Mouse (Mus musculus): Measurements from ENCODE around the gene Zswim4. TPM values are rescaled to one million over a fixed set of nuclear protein-coding genes. Genes with fewer than 3 reads are reported as not detected.

The Zswim4 gene
- polyA plus RNA-seq, 1 experiment from 2014 or later = 39.1 TPM

MicroRNAs within 50 kb of the gene (microRNA counts, 519-probe panel; counts per million panel counts)
- microRNA mmu-miR-181c (3,590 counts per million, percentile 48 among the panel's probes with 10 or more counts), microRNA mmu-miR-23a (4,034 counts per million, percentile 62 among the panel's probes with 10 or more counts), microRNA mmu-miR-27a (4,384 counts per million, percentile 73 among the panel's probes with 10 or more counts)

Small RNA genes lying within 50 kb of the gene (microRNA-seq; reads per million reads assigned to microRNA genes)
- gene Mir181c (14,916 reads per million, percentile 96 among the genes with 10 or more reads in this experiment), gene Mir181d (9,204 reads per million, percentile 95 among the genes with 10 or more reads in this experiment), gene Mir23a (3,748 reads per million, percentile 88 among the genes with 10 or more reads in this experiment), gene Mir24-2 (not detected), gene Mir27a (58.6 reads per million, percentile 42 among the genes with 10 or more reads in this experiment), gene Mir3074-2 (not detected)

Other genes starting within 250 kb of the Zswim4 start
- gene Samd1, start 239.4 kb downstream of the Zswim4 start, polyA plus RNA-seq (2015; fragmentation: Nextera tagmentation; extraction: Ambion mirVana) = 8.2 and 9.3 TPM in 2 replicates
- 0.65 and 0.71 TPM in 2 replicates for gene 1700067K01Rik, start 235.6 kb downstream of the Zswim4 start, polyA plus RNA-seq (2015; fragmentation: Nextera tagmentation; extraction: Ambion mirVana)
- gene 2210011C24Rik, start 224.9 kb downstream of the Zswim4 start, polyA plus RNA-seq (2015; fragmentation: Nextera tagmentation; extraction: Ambion mirVana) = 0.68 TPM in 1 of 2 replicates, not detected in the other
- gene Palm3, start 215.6 kb downstream of the Zswim4 start, polyA plus RNA-seq (2015; fragmentation: Nextera tagmentation; extraction: Ambion mirVana) = 5.9 and 6.8 TPM in 2 replicates
- gene Il27ra, start 194.5 kb downstream of the Zswim4 start, polyA plus RNA-seq (2015; fragmentation: Nextera tagmentation; extraction: Ambion mirVana) = 0.22 and 0.66 TPM in 2 replicates
- 0.44 TPM in 1 of 2 replicates, not detected in the other for gene Rln3, start 192.1 kb downstream of the Zswim4 start, polyA plus RNA-seq (2015; fragmentation: Nextera tagmentation; extraction: Ambion mirVana)
- gene Gm10643, start 171.9 kb downstream of the Zswim4 start, polyA plus RNA-seq (2015; fragmentation: Nextera tagmentation; extraction: Ambion mirVana) = 1.4 and 1.7 TPM in 2 replicates
- 7.8 and 8.3 TPM in 2 replicates for gene Rfx1, start 170.2 kb downstream of the Zswim4 start, polyA plus RNA-seq (2015; fragmentation: Nextera tagmentation; extraction: Ambion mirVana)
- 20.2 and 22.2 TPM in 2 replicates for gene Dcaf15, start 132.3 kb downstream of the Zswim4 start, polyA plus RNA-seq (2015; fragmentation: Nextera tagmentation; extraction: Ambion mirVana)
- gene Podnl1, start 111.1 kb downstream of the Zswim4 start, polyA plus RNA-seq (2015; fragmentation: Nextera tagmentation; extraction: Ambion mirVana) = 0.48 and 0.52 TPM in 2 replicates
- 24.4 and 26.5 TPM in 2 replicates for gene Cc2d1a, start 89.1 kb downstream of the Zswim4 start, polyA plus RNA-seq (2015; fragmentation: Nextera tagmentation; extraction: Ambion mirVana)
- gene 4930432K21Rik, start 89.0 kb downstream of the Zswim4 start, polyA plus RNA-seq (2015; fragmentation: Nextera tagmentation; extraction: Ambion mirVana) = 1.9 and 2.9 TPM in 2 replicates
- 10.3 and 10.9 TPM in 2 replicates for gene Nanos3, start 51.8 kb downstream of the Zswim4 start, polyA plus RNA-seq (2015; fragmentation: Nextera tagmentation; extraction: Ambion mirVana)
- gene D8Ertd738e, start 12.7 kb upstream of the Zswim4 start, polyA plus RNA-seq (2015; fragmentation: Nextera tagmentation; extraction: Ambion mirVana) = 263 and 280 TPM in 2 replicates
- 50.7 and 57.6 TPM in 2 replicates for gene Mri1, start 20.3 kb upstream of the Zswim4 start, polyA plus RNA-seq (2015; fragmentation: Nextera tagmentation; extraction: Ambion mirVana)
- gene Ccdc130, start 33.3 kb upstream of the Zswim4 start, polyA plus RNA-seq (2015; fragmentation: Nextera tagmentation; extraction: Ambion mirVana) = 21.2 and 24.0 TPM in 2 replicates
- 20.9 and 22.9 TPM in 2 replicates for gene Cacna1a, start 151.4 kb upstream of the Zswim4 start, polyA plus RNA-seq (2015; fragmentation: Nextera tagmentation; extraction: Ambion mirVana)

Data from hindbrain, embryonic 13.5 days (tissue).